ENCODE assay signal across 9 mouse cellular contexts in the genomic region with DNA sequence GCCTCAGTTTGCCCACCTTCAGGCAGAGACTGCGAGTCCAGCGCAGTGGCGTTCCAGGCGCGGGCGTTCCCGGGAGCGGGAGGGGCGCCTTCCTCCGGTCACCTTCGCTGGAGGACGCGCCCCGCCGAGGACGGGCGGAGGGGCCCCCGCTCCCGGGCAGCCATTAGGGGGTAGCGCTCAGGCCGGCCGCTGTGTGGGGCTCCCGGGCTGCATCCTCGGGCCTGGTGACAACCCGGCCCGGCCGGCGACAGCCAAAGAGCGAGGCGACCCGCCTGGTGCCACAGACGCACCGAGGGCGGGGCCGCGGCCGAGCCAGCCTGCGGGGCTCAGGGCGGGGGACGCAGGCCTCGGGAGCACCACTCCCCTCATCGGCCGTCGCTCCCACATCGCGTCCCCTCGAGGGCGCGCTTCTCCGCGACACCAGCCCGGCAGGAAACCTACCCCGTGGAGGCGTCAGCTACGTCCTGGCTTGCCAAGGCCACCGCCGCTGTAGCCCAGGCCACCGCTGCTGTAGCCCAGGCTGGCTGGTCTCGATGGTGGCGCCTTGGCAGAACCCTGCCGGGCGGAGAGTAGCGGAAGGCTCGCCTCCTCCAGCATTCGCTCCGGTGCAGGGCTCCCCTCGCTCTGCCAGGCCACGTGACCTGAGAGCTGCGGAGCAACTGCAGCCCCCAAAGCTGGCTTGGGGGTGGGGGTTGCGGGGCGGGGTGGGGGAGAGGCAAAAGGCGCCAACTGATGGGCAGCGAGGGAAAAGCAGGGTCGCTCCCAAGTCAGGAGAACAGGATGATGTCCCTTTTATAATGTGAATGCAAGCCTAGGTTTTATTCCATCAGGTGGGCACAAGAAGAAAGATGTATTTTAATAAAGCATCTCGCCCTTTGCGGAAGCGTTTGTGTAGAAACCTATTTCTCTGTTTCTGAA. TPM values are rescaled to one million over a fixed set of nuclear protein-coding genes. Genes with fewer than 3 reads are reported as not detected.
DNase-seq lines count a peak whose midpoint lies in the region; ATAC-seq lines count a peak whose summit lies in the region.
"Had no signal": no experiment of that assay in that cellular context is flagged by ENCODE, and none has a peak within 500 bp of the region (broad histone marks: within the 10 kb centered on the region; RNA-seq: fewer than 3 reads in every experiment).

A gene (minus strand): TSS at position 694 of the 918 bp plus-strand sequence.

- H3K9ac ChIP-seq in lung, embryonic 15.5 days = peak within 1 kb of the TSS; percentile 71

- H3K4me2 ChIP-seq in lung, embryonic 15.5 days = peak within 1 kb of the TSS; percentile 78

- no peaks in the 10 kb centered on the region for H3K36me3 ChIP-seq in hindbrain, embryonic 10.5 days
- no peaks in the 10 kb centered on the region for H3K36me3 ChIP-seq in lung, embryonic 15.5 days

- peak; percentile 63 to 89 for DNase-seq in adrenal gland, adult (ENCODE audit: inconsistent age in 2 of 2, low spot score in 1 of 2)
- DNase-seq in cerebellum, postnatal 14 days = peak; percentile 80 to 87
- DNase-seq in frontal cortex, postnatal 10 days (ENCODE audit: low spot score in 2 of 2) = peak; percentile 50 to 75
- peak; percentile 83 for DNase-seq in hindbrain, embryonic 10.5 days (ENCODE audit: low spot score)
- peak; percentile 75 to 82 for DNase-seq in layer of hippocampus, postnatal 10 days (ENCODE audit: low spot score in 2 of 2)
- DNase-seq in ovary, postnatal 36 days (ENCODE audit: low spot score) = peak; percentile 69
- peak; percentile 81 for DNase-seq in urinary bladder, adult 2 months (ENCODE audit: low spot score)

- peak within 1 kb of the TSS; percentile 83 for H3K4me3 ChIP-seq in hindbrain, embryonic 10.5 days
- H3K4me3 ChIP-seq in lung, embryonic 15.5 days = peak within 1 kb of the TSS; percentile 75

- H3K27ac ChIP-seq in hindbrain, embryonic 10.5 days = peak within 1 kb of the TSS; percentile 90
- H3K27ac ChIP-seq in lung, embryonic 15.5 days = peak within 1 kb of the TSS; percentile 94
- H3K27ac ChIP-seq: macrophage had no signal

- under 1% methylated on average over 77 of the region's 77 CpGs for WGBS in hindbrain, embryonic 10.5 days
- WGBS in lung, embryonic 15.5 days = under 1% methylated on average over 76 of the region's 77 CpGs

- peak; percentile 94 for ATAC-seq in lung, embryonic 15.5 days (ENCODE audit: borderline replicate concordance, extremely low read depth, low FRiP score, low TSS enrichment)

- no peaks in the 10 kb centered on the region for H3K9me3 ChIP-seq in hindbrain, embryonic 10.5 days
- no peaks in the 10 kb centered on the region for H3K9me3 ChIP-seq in lung, embryonic 15.5 days

- H3K27me3 ChIP-seq in hindbrain, embryonic 10.5 days (ENCODE audit: insufficient read depth, poor library complexity, severe bottlenecking) = no peaks in the 10 kb centered on the region
- H3K27me3 ChIP-seq in lung, embryonic 15.5 days = no peaks in the 10 kb centered on the region

- H3K4me1 ChIP-seq in hindbrain, embryonic 10.5 days (replicated peaks) = peaks cover 11% of the 10 kb centered on the region; the same call in 1 of the 2 replicates
- H3K4me1 ChIP-seq in lung, embryonic 15.5 days = peaks cover 6% of the 10 kb centered on the region; the same call in 1 of the 2 replicates

RNA-seq across cellular contexts. Expression of the gene that starts here (rescaled TPM):
- 14.2 and 21.4 TPM in 2 replicates for polyA plus RNA-seq in hindbrain, embryonic 10.5 days (2016; fragmentation: Nextera tagmentation; extraction: Ambion mirVana)
- total RNA-seq in layer of hippocampus, postnatal 10 days (2021) = 10 to 100 TPM; 76.8 to 80.3 TPM
- 24.2 and 25.3 TPM in 2 replicates for polyA plus RNA-seq in lung, embryonic 15.5 days (2015; fragmentation: Nextera tagmentation; extraction: Ambion mirVana)
- polyA plus RNA-seq in urinary bladder, adult 2 months (2012; rRNA removed) = 55.7 and 56.8 TPM in 2 replicates
- polyA plus RNA-seq: macrophage had no signal

Comparison
In these comparisons a context has a peak if more than half of its experiments do, and no peak if none do; other contexts are left out.
1. Peak in every context shown above with its lines: DNase-seq, ATAC-seq, H3K4me3 ChIP-seq and H3K27ac ChIP-seq.